Mouse (Mus musculus) brain, embryonic 14.5 days (tissue): ENCODE data around the gene Cobl. TPM values are rescaled to one million over a fixed set of nuclear protein-coding genes. Genes with fewer than 3 reads are reported as not detected.
A peak's percentile ranks its signal among the peaks of the same experiment; 100 is the strongest.

Source experiments
- DNase-seq: peaks from one replicate; pipeline ENCODE4 v3.0.0-alpha.2; 2011; ENCODE audit warnings: low read depth
- CTCF ChIP-seq: fragments of 200-500 bp; IDR thresholded peaks from 2 replicates; pipeline ENCODE4 v1.5.1; 2012; ENCODE audit warnings: inconsistent platforms, mild to moderate bottlenecking, moderate library complexity, borderline replicate concordance; ENCODE audit not compliant: insufficient read depth, insufficient read length; ENCODE audit errors: extremely low read depth
- POLR2A ChIP-seq: fragments of 200-500 bp; IDR thresholded peaks from 2 replicates; pipeline ENCODE4 v1.6.1; 2012; ENCODE audit warnings: mild to moderate bottlenecking, inconsistent platforms, borderline replicate concordance; ENCODE audit not compliant: poor library complexity, insufficient read depth, insufficient read length, severe bottlenecking; ENCODE audit errors: extremely low read depth
- polyA plus RNA-seq: library from polyadenylated mRNA; depleted of rRNA; stranded (reverse); fragments of >200 nt; gene quantifications from 2 replicates; pipeline ENCODE4 v1.2.3, GENCODE M21; 2012

Cobl gene
- polyA plus RNA-seq, 1 experiment, result 13.8 TPM

DNA sequence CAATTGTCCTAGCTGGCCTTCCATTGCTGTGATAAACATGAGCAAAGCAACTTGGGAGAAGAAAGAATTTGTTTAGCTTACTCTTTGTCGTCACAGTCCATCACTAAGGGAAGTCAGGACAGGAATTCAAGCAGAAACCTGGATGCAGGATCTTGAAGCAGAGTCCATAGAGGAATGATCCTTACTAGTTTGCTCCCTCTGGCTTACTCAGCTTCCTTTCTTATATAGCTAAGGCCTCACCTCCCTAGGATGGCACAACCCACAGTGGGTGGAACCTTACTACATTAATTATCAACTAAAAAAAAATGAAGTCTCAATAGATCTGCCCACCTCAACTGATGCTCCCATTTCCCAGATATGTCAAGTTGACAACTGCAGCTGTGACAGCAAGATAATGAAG lies 52.8 kb downstream of the Cobl start:
- TF ChIP-seq CTCF, result no peak
- no peak for TF ChIP-seq POLR2A
- no peak for DNase-seq

DNA sequence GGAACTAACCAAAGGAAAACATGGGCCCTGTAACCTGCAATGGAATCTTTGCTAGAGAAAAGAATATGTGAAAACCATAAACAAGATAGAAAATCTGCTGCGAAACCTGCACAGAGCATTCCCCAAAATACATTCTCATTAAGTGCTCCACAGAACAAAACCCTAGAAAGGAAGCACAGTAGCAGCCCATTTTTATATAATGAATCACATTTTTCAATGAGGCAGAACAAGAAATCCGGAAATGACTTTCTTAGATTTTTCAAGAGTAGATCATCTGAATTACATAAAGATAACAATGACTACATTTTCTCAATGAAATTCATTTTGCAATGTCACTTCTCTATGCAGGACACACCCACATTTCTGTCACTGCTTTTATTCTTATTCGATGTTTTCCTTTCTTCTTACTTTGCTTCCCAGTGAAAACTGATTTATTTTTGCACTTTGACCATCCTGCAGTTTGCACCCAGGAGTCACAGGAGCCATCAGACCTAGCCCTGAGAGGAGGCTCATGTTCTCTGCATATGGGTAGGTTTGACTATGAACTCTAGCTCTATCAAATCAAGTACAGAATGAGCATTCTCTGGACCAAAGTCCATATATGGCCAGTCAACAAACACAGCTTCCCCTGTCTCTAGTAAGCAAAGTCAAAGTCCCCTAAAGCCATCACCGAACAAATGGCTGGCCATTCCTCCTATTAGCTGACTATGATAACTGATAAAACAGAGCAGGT lies 53.5 kb downstream of the Cobl start:
- DNase-seq, result no peak

DNA sequence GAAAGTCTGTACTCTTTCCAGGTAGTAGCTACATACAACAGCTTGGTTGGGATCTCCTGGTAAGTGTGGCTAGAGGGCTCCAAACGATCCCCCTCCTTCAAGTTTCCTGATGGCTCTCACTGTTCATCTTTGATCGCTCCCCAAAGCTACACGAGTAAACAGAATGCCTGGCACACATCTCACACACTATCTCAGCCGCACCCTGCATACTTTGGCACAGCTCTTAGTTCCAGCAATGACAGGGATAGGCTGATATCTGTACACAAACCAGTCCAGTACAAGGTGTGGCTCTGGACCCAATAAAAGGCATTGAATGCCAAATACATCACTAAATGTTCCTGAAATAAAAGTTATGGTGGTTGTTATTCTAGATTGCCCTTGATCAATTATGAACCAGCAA lies 55.3 kb downstream of the Cobl start:
- no peak for DNase-seq

More for the DNA sequence above, 53.5 kb downstream of the Cobl start:
- no peak for TF ChIP-seq POLR2A
- no peak for TF ChIP-seq CTCF

DNA sequence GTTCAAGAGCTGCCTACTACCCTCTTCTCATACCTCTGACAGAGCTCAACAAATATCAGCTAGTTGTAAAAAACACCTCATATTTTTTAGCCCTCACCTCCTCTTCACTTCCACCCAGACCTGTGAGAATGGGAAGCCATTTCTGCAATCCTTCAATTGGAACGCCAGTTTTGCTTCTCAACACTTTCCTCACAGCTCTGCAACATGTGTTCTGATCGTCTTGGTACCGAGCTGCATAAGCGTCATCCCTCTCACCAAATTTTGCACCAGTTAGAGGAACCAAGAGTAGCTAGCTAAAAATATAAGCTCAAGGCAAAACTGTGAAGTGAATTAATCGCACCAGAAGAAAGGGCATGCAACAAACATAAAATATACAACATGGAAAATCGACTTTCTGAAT lies 56.9 kb downstream of the Cobl start:
- no peak for DNase-seq
- TF ChIP-seq POLR2A, result no peak
- no peak for TF ChIP-seq CTCF

More for the DNA sequence above, 55.3 kb downstream of the Cobl start:
- TF ChIP-seq CTCF (no peak), POLR2A (no peak)

DNA sequence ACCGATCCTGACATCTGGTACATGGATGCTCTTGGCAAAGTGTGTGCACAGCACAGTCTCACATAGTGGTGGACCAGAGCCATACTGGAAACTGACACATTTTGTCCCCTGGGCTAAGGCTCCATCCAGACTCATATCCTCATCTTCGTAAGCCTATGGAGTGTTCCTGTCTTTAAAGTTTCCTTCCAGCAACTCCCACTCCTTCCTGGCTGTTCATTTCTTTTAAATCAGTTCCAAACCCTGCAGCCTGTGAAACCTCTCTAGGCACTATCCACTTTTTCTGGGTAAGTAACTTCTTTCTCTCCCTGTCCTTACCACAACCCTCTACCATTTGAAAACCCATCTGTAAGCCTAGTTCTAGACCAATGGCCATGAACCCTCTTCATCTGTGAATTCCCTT lies 64.9 kb downstream of the Cobl start:
- TF ChIP-seq CTCF (no peak), POLR2A (no peak)
- DNase-seq, result no peak

DNA sequence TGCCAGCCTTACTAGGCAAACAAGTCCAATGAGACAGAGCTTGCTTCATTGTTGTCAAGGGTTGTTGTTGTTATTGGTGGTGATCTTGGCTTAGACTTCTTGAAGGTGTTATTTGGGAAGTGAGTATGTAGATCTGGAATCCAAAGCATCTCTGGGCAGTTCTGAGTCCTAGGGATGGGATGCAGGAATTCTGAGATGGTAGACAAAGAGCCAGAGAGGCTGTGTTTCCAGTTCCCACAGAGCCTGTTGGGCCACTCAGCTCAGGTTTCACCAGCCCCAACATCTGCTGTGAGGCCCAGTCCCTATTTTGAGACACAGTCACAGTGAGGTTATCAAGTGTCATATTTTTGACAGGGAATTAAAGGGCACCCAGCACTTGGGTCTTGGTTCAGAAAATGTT lies 68.6 kb downstream of the Cobl start:
- TF ChIP-seq POLR2A (no peak), CTCF (no peak)

DNA sequence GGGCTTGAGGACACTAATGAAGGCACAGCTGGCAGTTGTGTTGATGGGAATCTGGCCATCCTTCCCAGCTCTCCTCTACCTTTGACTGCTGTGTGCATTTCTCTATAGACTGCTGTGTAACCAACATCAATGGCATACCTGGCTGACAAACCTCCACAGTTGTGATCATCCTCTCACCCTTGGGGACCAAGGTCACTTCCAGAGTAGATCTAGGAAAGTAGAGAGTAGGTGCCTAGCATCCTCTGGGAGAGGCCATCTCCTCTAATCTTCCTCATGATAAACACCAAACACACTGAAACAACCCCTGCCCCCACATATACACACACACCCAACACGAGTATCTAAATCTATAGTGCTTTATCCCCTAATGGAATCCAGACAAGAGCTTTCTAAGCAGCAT lies 70.1 kb downstream of the Cobl start:
- no peak for DNase-seq
- TF ChIP-seq POLR2A (no peak), CTCF (no peak)

More for the DNA sequence above, 68.6 kb downstream of the Cobl start:
- DNase-seq, result no peak

DNA sequence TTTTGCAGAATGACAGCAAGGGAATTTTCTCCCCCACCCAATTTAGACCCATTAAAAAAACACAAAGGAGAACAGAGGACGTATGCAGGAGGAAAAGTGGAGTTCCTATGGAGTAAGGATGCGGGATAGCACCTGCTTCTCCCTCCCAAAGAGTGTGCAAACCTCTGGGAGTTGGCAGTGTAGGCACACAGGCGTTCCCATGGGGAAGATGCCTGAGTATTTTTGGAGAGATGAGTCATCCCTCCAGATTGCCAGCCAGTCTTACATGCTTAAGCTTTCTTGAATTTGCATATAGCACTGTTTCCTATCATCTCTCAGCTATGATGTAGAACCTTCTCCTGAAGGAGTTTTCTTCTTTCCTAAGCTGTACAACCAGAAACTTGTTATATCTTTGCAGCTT lies 70.6 kb downstream of the Cobl start:
- no peak for TF ChIP-seq CTCF
- no peak for DNase-seq

DNA sequence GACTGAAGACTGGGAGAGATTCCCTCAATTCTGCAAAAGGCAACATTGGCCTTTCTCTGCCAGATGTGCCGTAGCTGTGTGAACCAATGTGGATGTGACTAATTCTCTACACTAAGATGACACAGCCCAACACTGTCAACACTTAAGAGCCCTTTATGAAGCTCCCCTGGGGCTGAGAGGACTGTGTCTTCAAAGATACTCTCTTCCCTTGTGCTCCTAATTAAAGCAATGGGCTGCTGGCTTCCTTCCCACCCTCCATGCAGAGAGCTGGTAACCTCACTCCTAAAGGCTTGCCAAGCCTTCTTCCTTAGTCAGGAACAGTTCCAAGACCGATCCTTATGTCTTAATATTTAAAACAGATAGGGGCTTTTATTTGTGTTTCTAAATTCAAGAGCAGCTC lies 79.9 kb downstream of the Cobl start:
- DNase-seq, result peak; percentile 90

DNA sequence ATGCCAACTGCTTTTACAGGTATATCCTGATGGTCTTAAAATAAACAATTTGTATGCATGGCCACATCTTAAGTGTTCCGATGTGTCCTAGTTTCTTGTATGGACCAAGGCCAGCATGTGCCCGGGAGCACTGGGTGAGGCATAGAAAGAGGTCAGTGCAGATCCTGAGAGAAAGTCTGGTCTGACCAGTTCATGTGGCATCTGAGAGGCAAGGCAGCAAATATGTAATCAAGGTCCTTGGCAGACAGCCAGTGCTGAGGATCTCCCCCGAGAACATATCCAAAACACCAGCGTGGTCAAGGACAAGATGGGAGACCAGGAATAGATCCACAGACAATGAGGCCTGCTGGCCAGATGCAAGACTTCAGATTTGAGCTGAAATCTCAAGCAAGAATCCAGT lies 81.8 kb downstream of the Cobl start:
- no peak for DNase-seq
- TF ChIP-seq POLR2A (no peak), CTCF (no peak)

More for the DNA sequence above, 79.9 kb downstream of the Cobl start:
- no peak for TF ChIP-seq POLR2A
- no peak for TF ChIP-seq CTCF

DNA sequence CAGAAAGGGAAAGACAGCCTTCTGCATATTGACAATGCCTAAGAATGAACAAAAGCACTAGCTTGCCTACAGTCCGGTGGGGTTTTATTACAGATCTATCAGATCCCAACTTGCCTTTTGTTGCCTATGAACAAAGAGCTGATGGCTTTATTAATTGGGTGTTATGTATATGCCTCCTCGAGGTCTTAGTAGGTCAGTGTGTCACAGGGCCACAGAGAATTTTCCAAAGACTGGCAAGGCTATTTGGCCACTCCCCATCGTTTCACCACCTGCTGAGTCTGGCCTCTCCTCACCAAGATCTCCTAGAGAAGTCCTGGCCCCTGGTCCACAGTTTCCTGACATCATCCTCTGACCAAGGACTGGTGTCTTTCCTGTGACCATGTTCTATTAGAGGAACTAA lies 83.7 kb downstream of the Cobl start:
- TF ChIP-seq POLR2A (no peak), CTCF (no peak)

DNA sequence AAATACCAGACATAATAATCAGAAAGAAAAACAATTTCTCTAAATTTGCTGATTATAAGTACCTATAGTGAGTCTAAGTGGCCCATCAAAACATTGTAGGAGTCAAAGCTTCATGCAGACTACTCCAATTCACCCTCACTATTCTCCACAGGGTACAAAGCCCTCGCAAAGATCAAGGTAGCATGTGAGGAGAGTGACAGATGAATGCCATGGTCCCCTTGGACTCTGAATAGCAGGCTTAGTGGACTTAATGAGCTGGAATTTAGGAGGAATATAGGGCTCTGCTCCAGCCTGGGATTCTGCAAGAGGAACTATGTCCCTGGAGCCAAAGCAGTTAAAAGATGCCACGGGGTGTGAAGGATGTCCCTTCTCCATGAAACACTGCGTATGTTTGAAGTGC lies 88.1 kb downstream of the Cobl start:
- DNase-seq, result peak; percentile 86
- no peak for TF ChIP-seq CTCF
- no peak for TF ChIP-seq POLR2A

More for the DNA sequence above, 83.7 kb downstream of the Cobl start:
- DNase-seq, result no peak
